In the genomic region with DNA sequence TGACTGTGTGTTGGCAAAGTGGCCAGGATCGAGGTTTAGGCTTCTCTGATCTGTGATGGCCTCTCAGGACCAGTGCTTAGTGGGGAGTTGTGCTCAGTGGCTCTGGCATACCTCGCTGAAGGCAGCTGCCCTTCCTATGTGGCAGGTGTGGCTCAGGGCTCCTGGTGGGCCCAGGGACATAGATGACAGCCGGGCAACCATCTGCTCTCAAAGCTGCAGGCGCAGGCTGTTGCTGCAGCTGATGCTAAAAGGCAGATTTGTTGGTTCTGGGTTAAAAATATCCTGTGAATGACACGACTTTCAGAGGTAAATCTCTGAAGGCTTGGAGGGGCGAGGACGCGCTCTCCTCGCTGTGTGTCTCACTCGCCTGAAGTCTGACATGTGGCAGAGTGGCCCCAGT, we compare ENCODE assay signal across 15 mouse cellular contexts.
DNase-seq lines count a peak whose midpoint lies in the region; TF ChIP-seq lines count a peak whose summit lies in the region.
"Had no signal": no experiment of that assay in that cellular context is flagged by ENCODE, and none has a peak within 500 bp of the region (broad histone marks: within the 10 kb centered on the region; RNA-seq: fewer than 3 reads in every experiment).

No protein-coding gene starts in this region.

- intact Hi-C loops in left cerebral cortex, adult 2 months (cut with DNase I), result no loop called here
- intact Hi-C loops in gastrocnemius, postnatal 36 days (cut with DNase I), result loop anchor here (10.0 kb wide), 1 partner anchor 827 kb away; no protein-coding TSS in a partner anchor

- peak; percentile 22 for DNase-seq in left cerebral cortex, adult 11 months (ENCODE audit: low spot score)
- no peak for DNase-seq in left cerebral cortex, adult 2 months (ENCODE audit: extremely low spot score in 1 of 2, low spot score in 2 of 2)
- peak; percentile 76 for DNase-seq in cerebellum, adult 9-11 months
- peak; percentile 39 to 41 for DNase-seq in layer of hippocampus, postnatal 14 days (ENCODE audit: low spot score in 2 of 2)
- DNase-seq in right cerebral cortex, postnatal 25 days, result peak; percentile 48
- no peak for DNase-seq in heart, adult 9 months (ENCODE audit: low spot score in 2 of 2)
- DNase-seq in kidney, postnatal 10 days, result no peak
- DNase-seq in gastrocnemius, postnatal 36 days, result no peak
- DNase-seq: gastrocnemius, postnatal 14 days; heart, postnatal 14 days; kidney, adult 8-10 months; lung, postnatal 10 days had no signal

- TF ChIP-seq CTCF in left cerebral cortex, adult 2 months (IDR thresholded peaks at IDR 0.05), result no peak

- H3K4me3 ChIP-seq in left cerebral cortex, adult 2 months, result no peak overlapping the region
- H3K4me3 ChIP-seq: embryonic facial prominence, embryonic 15.5 days; limb, embryonic 15.5 days; midbrain, embryonic 13.5 days had no signal

- H3K27ac ChIP-seq in left cerebral cortex, adult 2 months, result no peak overlapping the region; the same call in 1 of the 2 replicates
- H3K27ac ChIP-seq: embryonic facial prominence, embryonic 15.5 days; limb, embryonic 15.5 days; midbrain, embryonic 13.5 days had no signal

Comparison
In these comparisons a context has a peak if more than half of its experiments do, and no peak if none do; other contexts are left out.
1. DNase-seq: peak in left cerebral cortex, adult 11 months (single experiment), cerebellum, adult 9-11 months (single experiment), layer of hippocampus, postnatal 14 days (2 of 2) and right cerebral cortex, postnatal 25 days (single experiment); none in left cerebral cortex, adult 2 months (0 of 2), heart, adult 9 months (0 of 2), kidney, postnatal 10 days (single experiment) and gastrocnemius, postnatal 36 days (0 of 2).